Mouse (Mus musculus) gastrocnemius, postnatal 36 days (tissue): ENCODE data around the gene Vmo1. TPM values are rescaled to one million over a fixed set of nuclear protein-coding genes. Genes with fewer than 3 reads are reported as not detected.
"Not testable (repeated sequence)": the region's sequence is repeated elsewhere in the genome, so short reads cannot be mapped to it uniquely, and the experiment has no call there.

Source experiments
- DNase-seq, 2 experiments: peaks; one replicate each; pipeline ENCODE4 v3.0.0; 2022
- intact Hi-C: fragments of 180-260 bp; cut with DNase I; formaldehyde crosslinking; loops from one replicate; pipeline ENCODE4 v1.15.1; 2025
- long read RNA-seq, 2 experiments: library from polyadenylated mRNA; stranded (forward); transcript quantifications; one replicate each; pipeline ENCODE4 v2.0.0; 2021
- total RNA-seq, 2 experiments: library from RNA; stranded (reverse); gene quantifications; 2 replicates each; pipeline ENCODE4 v1.2.3; 2021

Gene Vmo1
- not detected for total RNA-seq
- long read RNA-seq, experiment 1: 0 reads
- long read RNA-seq, experiment 2: 0 reads

DNA sequence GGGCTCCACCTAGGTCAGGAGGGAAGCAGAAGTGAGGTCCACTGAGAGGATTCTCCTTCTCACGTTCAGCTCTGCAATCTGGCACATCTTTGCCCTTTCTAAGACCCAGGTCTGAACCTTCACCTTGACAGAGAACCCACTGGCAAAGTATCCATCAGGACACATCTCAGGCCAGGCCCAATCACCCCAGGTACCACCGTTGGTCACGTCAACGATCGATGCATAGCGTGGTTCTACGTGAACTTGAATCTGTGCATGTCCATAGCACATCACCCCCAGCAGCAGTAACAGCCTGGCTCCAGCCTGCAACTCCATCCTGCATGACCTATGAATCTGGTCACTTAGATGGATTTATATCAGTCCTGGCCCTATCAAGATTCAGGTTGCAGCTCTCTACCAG lies at the start of gene Vmo1:
Vmo1 (minus strand) TSS at position 329 of the 400 bp plus-strand sequence.
- intact Hi-C loops: no loop called here
- DNase-seq: no peak

DNA sequence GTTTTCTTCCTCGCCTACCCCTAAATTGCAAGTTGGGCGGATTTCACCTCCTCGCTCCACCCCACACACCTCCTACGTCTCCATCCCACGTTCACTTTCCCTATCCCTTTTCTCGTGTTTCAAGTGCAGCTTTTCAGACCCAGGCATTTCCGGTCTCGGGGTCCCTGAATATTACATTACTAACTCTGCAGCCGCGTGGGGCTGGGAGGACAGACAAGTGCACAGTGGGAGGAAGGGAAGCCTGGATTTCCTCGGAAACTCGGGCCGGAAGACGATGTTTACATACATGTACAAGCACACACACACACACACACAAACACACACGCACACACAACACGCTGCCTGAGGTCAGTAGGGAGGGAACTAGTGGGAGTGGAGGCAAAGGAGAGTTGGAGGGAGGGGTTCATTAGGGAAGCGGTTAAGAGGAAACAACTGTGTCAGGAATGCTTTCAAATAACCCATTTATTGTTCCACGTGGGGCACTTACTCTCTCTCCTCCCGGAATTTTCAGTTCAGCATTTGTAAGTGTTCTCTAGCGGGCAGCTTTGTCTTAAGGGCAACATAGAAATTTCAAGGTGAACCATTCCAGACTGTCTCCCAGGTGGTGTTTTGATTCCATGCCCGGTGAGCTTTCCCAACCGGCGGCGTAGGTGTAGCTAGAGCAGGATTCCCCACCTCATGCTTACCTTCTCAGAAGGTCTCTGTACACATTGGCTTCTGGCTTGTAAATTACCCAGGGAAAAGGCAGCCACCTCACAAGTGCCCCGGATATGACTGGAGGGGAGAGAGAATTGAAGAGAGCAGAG lies 49.3 kb upstream of the Vmo1 start:
- DNase-seq: no peak
- intact Hi-C loops: no loop called here

DNA sequence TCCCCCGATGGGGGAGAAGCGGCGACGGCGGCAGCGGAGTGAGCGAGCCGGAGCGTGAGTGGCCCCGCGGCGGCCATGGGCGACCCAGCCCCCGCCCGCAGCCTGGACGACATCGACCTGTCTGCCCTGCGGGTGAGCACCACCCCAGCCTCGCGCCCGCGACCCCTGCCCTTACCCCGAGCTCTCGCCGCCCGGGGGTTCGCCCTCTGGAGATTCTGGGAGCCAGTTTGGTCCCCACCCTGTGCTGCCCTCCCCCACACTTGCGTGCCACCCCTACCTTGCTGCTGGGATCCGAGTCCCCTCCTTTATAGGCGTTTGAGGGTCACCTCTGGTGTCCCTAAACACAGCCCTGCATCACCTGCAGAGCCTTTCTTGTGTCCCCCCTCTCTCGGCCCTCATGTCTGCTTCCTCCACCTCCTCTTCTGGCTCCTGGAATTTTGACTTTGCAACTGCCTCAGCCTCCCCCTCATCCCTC lies 48.6 kb upstream of the Vmo1 start:
- intact Hi-C loops: no loop called here
- no peak for DNase-seq

DNA sequence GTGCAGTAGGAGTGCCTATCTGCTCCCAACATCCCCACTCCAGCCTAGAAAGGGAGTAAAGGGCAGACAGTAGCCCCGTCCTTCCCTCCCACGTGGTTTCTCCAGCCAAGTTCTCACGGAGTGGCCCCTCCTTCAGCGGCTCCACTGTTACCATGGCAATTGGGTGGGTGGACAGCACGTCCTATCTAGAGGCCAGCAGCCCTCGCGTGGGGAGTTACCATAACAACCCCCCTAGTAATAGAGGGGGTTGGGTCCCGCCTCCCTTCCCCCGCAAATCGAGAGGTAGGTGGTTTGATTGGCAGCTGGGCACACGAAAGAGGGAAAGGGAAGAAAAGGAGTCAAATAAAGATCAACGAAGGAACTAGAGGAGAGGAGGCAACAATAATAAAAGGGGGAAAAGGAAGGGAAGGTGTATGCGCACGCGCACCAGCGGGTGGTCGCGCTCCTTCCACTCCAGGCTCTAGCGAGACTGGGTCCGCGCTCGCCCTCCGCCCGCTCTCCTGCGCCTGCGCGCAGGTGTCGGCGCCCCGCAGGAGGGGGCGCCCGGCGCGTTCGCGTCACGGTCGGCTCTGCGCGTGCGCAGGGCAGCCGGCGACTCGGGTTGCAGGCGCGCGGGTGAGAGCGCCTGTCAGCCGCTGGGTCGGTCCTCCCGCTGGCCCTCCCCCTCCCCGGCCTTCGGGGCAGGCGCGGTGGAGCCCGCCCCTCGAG lies 48.0 kb upstream of the Vmo1 start, which contains the start of gene Mink1:
Mink1 (plus strand) TSS at position 595 of the 708 bp plus-strand sequence.
- intact Hi-C loops: no loop called here

DNA sequence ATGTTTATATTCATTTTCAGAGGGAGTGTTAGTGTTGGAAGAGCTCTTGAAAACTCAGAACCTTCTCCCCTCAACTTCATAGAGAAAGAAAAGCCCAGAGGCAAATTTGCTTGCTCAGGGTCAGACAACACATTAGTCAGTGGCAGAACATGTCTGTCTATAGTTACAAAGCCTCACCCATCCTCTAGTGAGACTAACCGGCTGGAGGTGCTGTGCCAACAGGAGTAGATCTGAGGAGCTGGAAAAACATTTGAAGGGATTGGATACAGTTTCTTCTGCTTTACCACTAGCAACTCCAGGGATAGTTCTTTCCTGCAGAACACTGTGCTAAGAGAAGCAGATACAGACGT lies 47.5 kb upstream of the Vmo1 start:
- intact Hi-C loops: no loop called here
- DNase-seq: no peak

More for the DNA sequence above, 48.0 kb upstream of the Vmo1 start, which contains the start of gene Mink1:
- peak; percentile 79 to 85 for DNase-seq

DNA sequence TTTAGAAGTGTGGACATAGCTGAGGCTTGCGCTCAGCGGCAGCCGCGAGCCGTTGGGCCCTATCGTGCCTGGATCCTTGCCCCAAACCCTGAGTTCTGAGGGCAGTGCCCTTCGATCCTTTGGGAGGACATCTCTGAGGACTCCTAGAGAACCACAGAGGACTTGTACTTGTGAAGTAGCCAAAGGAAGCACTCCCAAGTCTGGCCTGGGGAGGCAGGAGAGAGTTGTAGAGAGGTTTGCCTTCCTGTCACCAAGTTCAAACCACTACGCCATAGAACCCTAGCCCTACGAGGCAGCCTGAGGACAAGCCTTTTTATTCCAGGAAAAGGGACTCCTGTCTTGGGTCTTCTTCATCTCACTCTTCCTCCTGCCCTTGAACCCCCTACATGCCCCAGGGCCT lies 43.1 kb upstream of the Vmo1 start:
- intact Hi-C loops: no loop called here

DNA sequence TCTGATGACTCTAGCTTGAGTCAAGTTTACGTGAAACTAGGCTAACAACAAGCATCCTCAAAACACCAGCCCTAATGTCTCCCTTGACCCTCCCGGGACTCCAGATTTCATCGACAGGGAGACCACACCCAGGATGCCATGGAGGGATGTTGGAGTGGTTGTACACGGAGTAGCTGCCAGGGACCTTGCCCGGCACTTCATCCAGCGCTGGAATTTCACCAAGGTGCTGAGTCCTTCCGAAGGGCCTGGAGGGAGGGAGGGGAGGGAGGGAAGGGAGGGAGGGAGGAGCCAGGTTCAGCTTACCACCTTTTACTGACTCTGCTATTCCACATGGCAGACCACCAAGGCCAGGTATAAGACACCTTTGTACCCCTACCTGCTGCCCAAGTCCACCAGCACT lies 39.5 kb upstream of the Vmo1 start:
- intact Hi-C loops: no loop called here
- no peak for DNase-seq

More for the DNA sequence above, 43.1 kb upstream of the Vmo1 start:
- DNase-seq: no peak

DNA sequence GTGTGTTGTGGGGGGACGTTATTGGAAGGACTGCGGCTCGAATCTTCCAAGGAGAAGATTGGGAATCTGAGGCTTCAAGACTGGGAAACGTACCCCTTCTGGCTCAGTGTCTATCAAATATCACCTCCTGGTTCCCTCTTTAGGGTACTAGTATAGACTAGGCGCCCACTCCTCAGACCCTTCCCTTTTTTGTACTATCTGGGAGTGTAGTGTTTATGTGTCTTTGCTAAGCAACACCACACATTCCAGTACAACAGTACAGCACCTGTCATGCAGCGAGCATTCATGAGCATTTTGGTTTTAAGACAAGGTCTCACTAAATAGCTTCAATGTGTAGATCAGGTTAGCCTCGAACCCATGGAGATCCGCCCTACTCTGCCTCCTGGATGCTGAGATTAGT lies 37.1 kb upstream of the Vmo1 start:
- no peak for DNase-seq
- intact Hi-C loops: no loop called here

DNA sequence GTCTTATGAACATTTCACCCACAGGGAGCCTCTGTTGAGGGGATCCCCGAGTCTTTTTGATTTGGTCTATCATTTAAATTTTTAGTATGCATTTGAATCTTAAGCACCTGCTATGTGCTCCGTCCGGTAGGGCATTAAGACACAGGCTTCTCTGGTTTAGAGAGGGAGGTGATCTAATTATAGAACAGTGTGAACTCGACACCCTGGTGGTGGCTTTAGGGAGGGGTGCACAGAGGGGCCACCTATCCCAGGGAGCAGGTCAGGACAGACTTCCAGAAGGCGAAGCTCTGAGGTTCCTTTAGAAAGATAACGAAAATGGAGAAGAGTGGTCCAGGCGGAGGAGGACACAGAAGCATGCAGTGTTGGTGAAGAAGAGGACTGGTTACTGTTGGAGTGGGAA lies 30.1 kb upstream of the Vmo1 start:
- intact Hi-C loops: no loop called here
- no peak for DNase-seq

DNA sequence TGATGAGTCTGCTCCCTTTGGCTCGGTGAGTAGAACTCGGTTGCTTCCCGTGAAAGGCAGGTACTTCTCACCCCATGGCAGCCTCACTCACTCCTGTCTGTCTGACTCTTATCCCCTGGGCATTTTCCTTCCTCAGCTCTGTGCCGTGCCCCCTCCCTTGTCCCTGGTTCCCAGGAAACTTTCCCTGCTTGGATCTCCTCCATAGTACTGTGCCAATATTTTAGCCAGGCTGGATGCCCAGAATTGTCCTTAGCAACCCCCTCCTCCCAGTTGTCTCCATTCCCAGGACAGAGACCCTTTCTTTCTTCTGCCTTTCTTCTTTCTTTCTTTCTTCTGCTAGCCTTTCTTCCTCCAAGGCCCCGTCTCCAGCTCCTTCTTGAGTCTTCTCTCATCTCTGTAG lies 27.0 kb upstream of the Vmo1 start:
- no peak for DNase-seq
- intact Hi-C loops: no loop called here

DNA sequence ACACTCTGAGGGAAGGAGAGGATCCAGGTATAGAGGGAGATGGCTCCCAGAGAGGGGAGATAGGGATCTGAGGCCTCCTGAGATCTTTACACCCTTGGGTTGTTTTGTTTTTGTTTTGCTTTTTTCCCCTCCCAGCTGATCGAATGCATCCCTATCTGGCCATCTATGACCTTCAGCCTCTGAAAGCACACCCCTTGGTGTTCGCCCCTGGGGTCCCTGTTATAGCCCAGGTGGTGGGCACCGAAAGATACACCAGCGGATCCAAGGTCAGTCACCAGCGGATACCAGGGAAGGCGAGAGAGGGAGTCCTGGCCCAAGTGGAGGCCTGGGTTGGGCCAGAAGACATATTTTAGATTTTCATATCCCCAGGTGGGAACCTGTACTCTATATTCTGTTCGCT lies 26.5 kb upstream of the Vmo1 start:
- DNase-seq: no peak
- intact Hi-C loops: no loop called here

DNA sequence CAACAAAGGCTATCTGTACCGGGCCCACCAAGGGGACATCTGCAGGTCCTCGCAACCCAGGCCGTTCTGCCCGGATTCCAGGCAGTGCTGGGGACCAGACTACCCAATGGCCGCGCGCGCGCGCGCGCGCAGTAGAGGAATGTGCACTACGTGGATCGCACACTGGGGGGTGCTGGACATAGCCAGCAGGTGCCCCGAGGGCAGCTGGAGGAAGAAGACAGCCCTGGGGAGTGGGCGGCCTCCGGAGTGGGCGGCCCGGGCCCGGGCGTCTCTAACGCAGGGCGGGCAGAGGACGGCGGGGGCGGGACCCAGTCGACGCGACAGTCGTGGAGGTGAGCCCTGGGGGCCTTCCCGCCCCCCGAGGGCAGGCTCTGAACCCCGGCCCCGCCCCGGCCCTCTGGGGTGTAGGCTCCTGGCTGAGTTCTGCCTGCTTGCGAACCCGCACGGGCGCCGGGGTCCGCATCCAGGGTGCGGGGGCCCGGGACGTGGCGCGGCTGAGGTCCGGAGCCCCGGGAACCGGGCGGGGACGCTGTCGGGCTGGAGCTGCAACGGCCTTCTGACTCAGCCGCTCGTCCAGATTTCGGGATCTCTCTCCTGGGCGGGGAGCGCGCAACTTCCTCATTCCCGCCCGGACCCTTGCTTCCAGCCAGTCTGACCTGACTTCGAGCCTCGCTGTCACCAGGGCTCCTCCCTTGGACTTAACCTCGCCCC lies 25.6 kb upstream of the Vmo1 start, which contains the start of gene Pld2:
Pld2 (plus strand) TSS at position 188 of the 711 bp plus-strand sequence.
- intact Hi-C loops: loop anchor here (5.0 kb wide), 1 partner anchor 67 kb away; no protein-coding TSS in a partner anchor
- peak; percentile 82 to 84 for DNase-seq

DNA sequence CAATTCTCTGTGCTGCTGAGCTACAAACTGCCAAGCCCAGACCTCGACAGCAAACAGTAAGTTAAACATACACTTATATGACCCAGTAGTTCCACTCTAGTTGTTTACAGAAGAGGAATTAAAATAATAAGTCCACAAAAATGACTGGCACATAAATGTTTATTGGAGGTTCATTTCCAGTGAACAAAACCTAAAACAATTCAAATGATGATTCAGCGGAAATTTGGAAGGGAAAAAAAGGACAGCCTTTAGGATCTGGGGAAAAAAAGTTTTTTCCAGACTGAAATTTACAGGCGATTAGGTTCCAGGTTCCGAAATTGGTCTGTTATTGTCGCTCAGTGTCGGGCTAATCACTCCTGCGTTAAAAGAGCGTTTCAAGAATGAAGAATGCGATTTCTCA lies 25.0 kb upstream of the Vmo1 start:
- intact Hi-C loops: loop anchor here (5.0 kb wide), 1 partner anchor 68 kb away; no protein-coding TSS in a partner anchor
- no peak for DNase-seq

DNA sequence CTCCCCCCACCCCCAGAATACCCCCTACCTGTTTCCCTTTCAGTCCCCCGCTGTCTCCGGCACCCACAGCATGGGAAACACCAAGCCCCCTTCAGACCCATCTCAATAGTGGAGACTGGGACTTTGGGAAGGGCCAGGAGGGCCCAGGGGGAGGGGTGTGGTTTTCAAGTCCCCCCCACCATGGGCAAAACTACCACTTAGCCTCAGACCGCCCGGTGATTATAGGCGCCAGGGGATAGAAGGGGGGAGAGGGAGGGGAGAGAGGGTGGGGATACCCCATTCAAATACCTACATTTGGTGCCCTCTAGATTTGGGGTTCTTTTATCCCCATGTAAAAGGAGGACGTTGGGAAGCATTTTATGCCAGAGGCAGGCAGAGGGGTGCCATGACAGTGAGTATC lies 18.4 kb upstream of the Vmo1 start, which contains the start of gene Gm40193:
Gm40193 (minus strand) TSS at position 101 of the 400 bp plus-strand sequence.
- intact Hi-C loops: no loop called here
- DNase-seq: no peak

DNA sequence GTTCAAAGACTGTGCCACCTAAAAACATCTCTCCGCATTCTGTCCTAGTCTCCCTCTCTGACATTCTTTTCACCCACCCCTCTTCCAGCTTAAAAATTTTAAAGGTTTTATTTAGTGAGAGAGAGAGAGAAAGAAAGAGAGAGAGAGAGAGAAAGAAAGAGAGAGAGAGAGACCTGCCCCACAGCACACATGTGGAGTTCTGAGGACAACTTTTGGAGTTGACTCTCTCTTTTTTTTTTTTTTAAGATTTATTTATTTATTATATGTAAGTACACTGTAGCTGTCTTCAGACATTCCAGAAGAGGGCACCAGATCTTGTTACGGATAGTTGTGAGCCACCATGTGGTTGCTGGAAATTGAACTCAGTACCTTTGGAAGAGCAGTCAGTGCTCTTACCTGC lies 16.6 kb upstream of the Vmo1 start:
- DNase-seq, intact Hi-C loops: not testable (repeated sequence)

DNA sequence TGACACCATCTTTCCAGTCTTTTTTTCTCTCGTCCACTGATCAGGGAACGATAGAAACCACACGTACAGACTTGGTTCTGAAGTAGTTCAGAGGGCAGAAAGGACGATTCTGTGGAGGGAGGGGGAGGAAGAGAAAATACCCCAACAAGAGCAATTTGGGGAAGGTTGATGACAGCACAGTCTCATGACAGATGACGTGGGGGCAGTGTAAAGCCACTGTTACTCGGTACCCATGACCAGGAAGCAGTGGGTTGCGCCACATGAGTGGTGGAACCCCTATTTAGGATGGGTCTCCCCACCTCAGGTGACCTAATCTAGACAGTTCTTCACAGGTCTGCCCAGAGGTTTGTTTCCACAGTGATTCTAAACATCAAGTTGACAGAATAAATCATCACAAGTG lies 14.2 kb upstream of the Vmo1 start:
- intact Hi-C loops: no loop called here
- no peak for DNase-seq

DNA sequence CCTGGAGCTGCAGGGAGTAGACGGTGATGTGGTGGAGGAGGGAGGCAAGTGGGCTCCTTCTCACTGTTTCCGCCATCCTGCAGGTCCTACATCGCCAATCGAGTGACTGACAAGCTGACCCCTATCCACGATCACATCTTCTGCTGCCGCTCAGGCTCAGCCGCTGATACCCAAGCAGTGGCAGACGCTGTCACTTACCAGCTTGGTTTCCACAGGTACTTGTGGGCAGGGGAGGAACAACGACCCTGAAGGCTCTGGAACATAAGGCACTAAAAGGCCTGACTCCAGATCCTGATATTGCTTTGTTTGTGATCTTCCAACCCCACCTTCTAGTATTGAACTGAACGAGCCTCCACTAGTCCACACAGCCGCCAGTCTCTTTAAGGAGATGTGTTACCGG lies 11.8 kb upstream of the Vmo1 start:
- intact Hi-C loops: no loop called here
- no peak for DNase-seq

DNA sequence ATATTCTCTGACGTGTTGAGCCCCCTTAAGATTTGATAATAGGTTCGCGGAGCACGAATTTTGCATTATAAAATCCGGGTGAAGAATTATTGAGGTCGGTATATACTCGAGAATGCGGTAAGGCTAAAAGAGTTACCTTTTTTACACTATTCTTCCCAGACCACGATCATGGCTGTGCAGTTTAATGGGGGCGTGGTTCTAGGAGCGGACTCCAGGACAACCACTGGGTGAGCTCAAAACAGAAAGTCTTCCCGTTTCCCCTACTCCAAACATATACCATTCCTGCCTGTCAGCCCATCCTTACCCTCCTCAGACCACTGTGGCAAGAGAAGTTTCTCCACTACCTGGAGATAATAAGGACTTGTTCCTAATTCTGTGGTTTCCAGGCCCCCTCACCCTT lies 11.3 kb upstream of the Vmo1 start:
- intact Hi-C loops: no loop called here

DNA sequence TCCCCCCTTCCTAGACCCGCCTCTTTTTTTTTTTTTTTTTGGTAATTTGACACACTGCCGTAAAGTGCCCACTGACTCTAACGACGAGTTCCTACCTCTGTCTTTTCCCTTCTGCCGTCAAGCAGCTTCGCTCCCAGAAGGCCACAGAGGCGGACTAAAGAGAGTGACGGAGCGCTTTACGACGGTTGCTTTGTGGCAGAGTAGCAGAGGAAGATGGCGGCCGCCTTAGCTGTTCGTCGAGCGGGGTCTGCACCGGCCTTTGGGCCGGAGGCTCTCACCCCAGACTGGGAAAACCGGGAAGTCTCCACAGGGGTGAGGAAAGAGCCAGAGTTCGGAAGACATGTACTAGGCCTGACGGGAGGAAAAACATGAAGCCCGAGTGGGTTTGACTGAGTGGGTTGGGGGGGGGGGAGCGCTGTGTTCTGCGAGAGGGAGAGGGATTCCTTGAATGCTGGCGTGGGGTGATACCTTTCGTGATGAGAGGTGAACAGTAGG lies 10.8 kb upstream of the Vmo1 start, which contains the start of gene Psmb6:
Psmb6 (plus strand) TSS at position 184 of the 495 bp plus-strand sequence.
- intact Hi-C loops: no loop called here
- DNase-seq: peak; percentile 77 to 83

More for the DNA sequence above, 11.3 kb upstream of the Vmo1 start:
- no peak for DNase-seq

DNA sequence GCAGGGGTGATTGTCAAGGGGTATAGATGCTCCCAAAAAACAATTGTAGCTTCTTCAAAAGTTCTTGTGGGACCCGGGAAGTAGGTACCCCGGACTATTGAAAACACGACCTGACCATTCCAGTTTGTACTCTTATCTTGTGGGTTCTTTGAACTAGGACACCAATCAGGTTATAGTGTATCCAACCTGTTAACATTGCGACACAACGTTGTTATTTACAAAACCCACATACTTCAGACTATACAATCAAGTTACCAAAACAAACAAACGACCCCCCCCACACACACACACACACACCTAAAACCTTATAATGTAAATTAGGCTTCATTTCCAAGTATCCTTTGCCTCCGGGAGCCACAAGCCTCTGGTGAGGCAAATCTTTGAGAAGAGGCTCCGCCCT lies 10.4 kb upstream of the Vmo1 start:
- no peak for DNase-seq
- intact Hi-C loops: no loop called here
